ENCODE assay signal across 20 mouse cellular contexts in the genomic region with DNA sequence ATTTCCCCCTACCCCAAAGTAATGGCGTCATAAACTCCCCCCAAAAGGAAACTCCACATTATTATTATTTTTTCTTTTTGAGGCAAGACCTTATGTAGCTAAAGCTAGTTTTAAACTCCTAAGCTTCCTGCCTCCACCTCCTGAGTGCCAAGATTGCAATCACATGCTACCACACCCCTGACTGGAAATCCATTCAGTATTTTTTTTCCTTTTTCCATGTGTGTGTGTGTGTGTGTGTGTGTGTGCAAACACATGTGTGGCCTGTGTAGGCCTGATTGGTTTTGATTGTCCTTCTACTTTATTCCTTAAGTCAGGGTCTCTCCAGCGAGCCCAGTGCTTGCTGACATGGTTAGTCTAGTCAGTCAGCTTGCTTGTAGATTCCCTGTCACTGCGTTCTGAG. TPM values are rescaled to one million over a fixed set of nuclear protein-coding genes. Genes with fewer than 3 reads are reported as not detected.
"Had no signal": no experiment of that assay in that cellular context is flagged by ENCODE, and none has a peak within 500 bp of the region (broad histone marks: within the 10 kb centered on the region; RNA-seq: fewer than 3 reads in every experiment).

No protein-coding gene starts in this region.

- H3K4me2 ChIP-seq: liver, embryonic 12.5 days; lung, embryonic 15.5 days; midbrain, embryonic 12.5 days; neural tube, embryonic 15.5 days had no signal

- H3K9ac ChIP-seq: liver, embryonic 12.5 days; lung, embryonic 15.5 days; midbrain, embryonic 12.5 days; neural tube, embryonic 15.5 days had no signal

- H3K27ac ChIP-seq: kidney, postnatal 0 days; liver, embryonic 12.5 days; lung, embryonic 15.5 days; midbrain, embryonic 12.5 days; neural tube, embryonic 15.5 days had no signal

- H3K9me3 ChIP-seq: liver, embryonic 12.5 days; lung, embryonic 15.5 days; midbrain, embryonic 12.5 days; neural tube, embryonic 15.5 days had no signal

- H3K4me1 ChIP-seq: midbrain, embryonic 12.5 days had no signal

- H3K36me3 ChIP-seq: liver, embryonic 12.5 days; lung, embryonic 15.5 days; midbrain, embryonic 12.5 days; neural tube, embryonic 15.5 days had no signal

- H3K4me3 ChIP-seq: liver, embryonic 12.5 days; lung, embryonic 15.5 days; midbrain, embryonic 12.5 days; neural tube, embryonic 15.5 days had no signal

- ATAC-seq: intestine, postnatal 0 days had no signal

- H3K27me3 ChIP-seq: liver, embryonic 12.5 days; lung, embryonic 15.5 days; midbrain, embryonic 12.5 days; neural tube, embryonic 15.5 days had no signal

- DNase-seq: kidney, adult 8-10 months; left cerebral cortex, postnatal 4 days; spleen, adult 18-20 months; thymus, postnatal 4 days had no signal

RNA-seq across cellular contexts. Expression of a gene that starts 53.3 kb away (rescaled TPM):
- total RNA-seq: layer of hippocampus, adult 8-10 months; layer of hippocampus, postnatal 14 days; left cerebral cortex, adult 18-20 months; left cerebral cortex, postnatal 10 days; megakaryocyte-erythroid progenitor cell, adult 5-6 weeks; midbrain, postnatal 0 days had no signal
- polyA plus RNA-seq: intestine, postnatal 0 days; kidney, postnatal 0 days; limb, embryonic 14.5 days; liver, embryonic 12.5 days; liver, embryonic 16.5 days; midbrain, embryonic 12.5 days; midbrain, postnatal 0 days; neural tube, embryonic 11.5 days; neural tube, embryonic 15.5 days; stomach, embryonic 14.5 days had no signal
